Mouse (Mus musculus) liver, embryonic 15.5 days (tissue): ENCODE data around the gene Pcdh15. TPM values are rescaled to one million over a fixed set of nuclear protein-coding genes. Genes with fewer than 3 reads are reported as not detected.

Source experiments
- ATAC-seq: fragments of 200-750 bp; cut with Nextera tagmentation; 2 replicates; pipeline ENCODE4 v1.8.0; 2017; ENCODE audit warnings: moderate number of reproducible peaks, mild to moderate bottlenecking, moderate library complexity; ENCODE audit not compliant: insufficient read depth
- H3K27ac ChIP-seq: fragments of 300-500 bp; sonication (generic); replicated peaks from 2 replicates; pipeline ENCODE4 v1.5.1; 2015; ENCODE audit warnings: mild to moderate bottlenecking, inconsistent platforms
- H3K27me3 ChIP-seq: fragments of 300-500 bp; sonication (generic); 2 replicates; pipeline ENCODE4 v1.6.1; 2015; ENCODE audit warnings: mild to moderate bottlenecking, inconsistent platforms
- H3K36me3 ChIP-seq: fragments of 300-500 bp; sonication (generic); replicated peaks from 2 replicates; pipeline ENCODE4 v1.6.1; 2015; ENCODE audit warnings: moderate library complexity, mild to moderate bottlenecking, inconsistent platforms
- H3K4me1 ChIP-seq: fragments of 300-500 bp; sonication (generic); replicated peaks from 2 replicates; pipeline ENCODE4 v1.6.1; 2015; ENCODE audit warnings: inconsistent platforms
- H3K4me2 ChIP-seq: fragments of 300-500 bp; sonication (generic); 2 replicates; pipeline ENCODE4 v1.6.1; 2015; ENCODE audit warnings: moderate library complexity, mild to moderate bottlenecking, inconsistent platforms
- H3K4me3 ChIP-seq: fragments of 300-500 bp; sonication (generic); replicated peaks from 2 replicates; pipeline ENCODE4 v1.5.1; 2015; ENCODE audit warnings: mild to moderate bottlenecking, inconsistent platforms
- H3K9ac ChIP-seq: fragments of 300-500 bp; sonication (generic); 2 replicates; pipeline ENCODE4 v1.6.1; 2015; ENCODE audit warnings: moderate library complexity, mild to moderate bottlenecking, inconsistent platforms
- H3K9me3 ChIP-seq: fragments of 300-500 bp; sonication (generic); replicated peaks from 2 replicates; pipeline ENCODE4 v1.6.1; 2016; ENCODE audit warnings: inconsistent platforms
- WGBS: fragments of 180-500 bp; shearing (Covaris S2); methylation state at CpG from one replicate; pipeline ENCODE4 v1.1.7; 2015; ENCODE audit warnings: mixed read lengths; ENCODE audit not compliant: insufficient replicate concordance; 5-methylcytosine and 5-hydroxymethylcytosine counted together
- polyA plus RNA-seq: library from polyadenylated mRNA; unstranded; fragments of >200 nt; fragmentation: Nextera tagmentation; extraction: Ambion mirVana; gene quantifications from 2 replicates; pipeline ENCODE4 v1.2.1, GENCODE M21; 2015

Pcdh15 gene
- polyA plus RNA-seq, 1 experiment from 2014 or later: 0.20 TPM

DNA sequence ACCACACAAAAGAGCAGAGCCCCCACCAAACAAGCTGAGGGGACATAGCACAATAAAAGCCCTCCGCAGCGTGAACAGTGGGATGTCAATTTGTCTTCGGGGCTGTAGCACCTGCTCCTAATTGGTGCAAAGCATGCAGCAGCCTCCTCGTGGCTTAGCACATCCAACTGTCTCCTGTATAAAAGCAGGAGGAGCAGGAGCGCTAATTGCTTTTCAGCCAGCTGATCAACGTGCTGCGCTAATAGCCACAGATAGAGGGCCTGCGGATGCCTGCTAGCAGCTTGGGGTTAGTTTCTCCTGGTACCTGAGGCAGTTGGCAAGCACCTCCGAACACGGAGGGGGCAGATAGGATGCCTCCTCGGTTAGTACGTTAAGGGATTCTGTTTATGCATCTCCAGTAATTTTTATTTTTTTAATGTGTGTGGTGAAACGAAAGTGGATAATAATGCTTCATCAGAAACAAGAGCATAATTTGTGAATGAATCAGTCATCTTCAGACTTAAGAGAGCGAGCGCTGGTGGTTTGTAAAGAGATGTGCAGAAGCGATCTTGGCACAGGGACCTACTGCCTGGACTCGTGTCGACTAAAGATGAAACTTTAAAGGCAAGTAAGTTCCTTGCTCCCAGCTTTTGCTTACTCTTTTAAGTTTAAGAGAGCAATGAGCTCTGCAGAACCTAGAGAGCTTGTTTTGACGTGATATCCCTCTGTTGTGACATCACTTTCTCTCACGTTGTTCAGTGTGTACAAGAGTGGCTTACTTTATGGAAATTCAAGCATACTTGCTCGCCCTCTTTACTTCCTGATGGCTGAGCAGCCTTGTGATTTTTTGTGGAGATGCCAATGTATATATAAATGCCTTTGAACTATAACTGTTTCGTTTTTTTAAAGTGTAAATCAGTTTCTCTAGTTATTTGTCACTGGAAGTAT, 722.8 kb downstream of the Pcdh15 start:
- no peaks in the 10 kb centered on the region for H3K36me3 ChIP-seq

DNA sequence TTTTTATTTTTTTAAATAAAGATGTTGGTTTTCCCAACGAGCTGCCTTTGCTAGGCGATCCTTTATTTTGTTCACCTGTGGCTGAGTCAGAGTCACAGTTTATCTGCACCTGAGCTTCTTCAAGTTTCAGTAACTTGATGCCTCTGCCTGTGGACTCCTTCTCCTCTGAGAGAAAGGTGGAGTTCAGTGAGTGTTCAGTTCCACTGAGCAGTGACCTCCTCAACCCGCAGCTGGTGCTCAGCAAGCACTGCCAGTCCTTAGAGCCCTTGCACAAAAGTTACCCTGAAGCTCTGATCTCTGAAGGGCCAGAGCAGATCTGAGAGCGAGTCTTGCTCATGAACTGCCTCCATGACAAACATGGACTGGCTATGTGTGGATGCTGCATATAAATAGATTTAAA, 724.1 kb downstream of the Pcdh15 start:
- WGBS: 53% methylated on average over 4 of the region's 4 CpGs
- H3K9ac ChIP-seq: no peak overlapping the region
- H3K27me3 ChIP-seq: no peaks in the 10 kb centered on the region
- H3K27ac ChIP-seq: no peak overlapping the region
- H3K36me3 ChIP-seq: no peaks in the 10 kb centered on the region
- no peaks in the 10 kb centered on the region for H3K9me3 ChIP-seq
- H3K4me2 ChIP-seq: no peak overlapping the region
- H3K4me1 ChIP-seq: no peaks in the 10 kb centered on the region
- no peak for ATAC-seq
- H3K4me3 ChIP-seq: no peak overlapping the region

More for the DNA sequence above, 722.8 kb downstream of the Pcdh15 start:
- no peaks in the 10 kb centered on the region for H3K9me3 ChIP-seq
- no peak overlapping the region for H3K4me3 ChIP-seq
- no peak for ATAC-seq
- no peak overlapping the region for H3K4me2 ChIP-seq
- no peak overlapping the region for H3K9ac ChIP-seq
- WGBS: 40% methylated on average over 22 of the region's 22 CpGs
- no peaks in the 10 kb centered on the region for H3K4me1 ChIP-seq
- H3K27me3 ChIP-seq: no peaks in the 10 kb centered on the region
- no peak overlapping the region for H3K27ac ChIP-seq

DNA sequence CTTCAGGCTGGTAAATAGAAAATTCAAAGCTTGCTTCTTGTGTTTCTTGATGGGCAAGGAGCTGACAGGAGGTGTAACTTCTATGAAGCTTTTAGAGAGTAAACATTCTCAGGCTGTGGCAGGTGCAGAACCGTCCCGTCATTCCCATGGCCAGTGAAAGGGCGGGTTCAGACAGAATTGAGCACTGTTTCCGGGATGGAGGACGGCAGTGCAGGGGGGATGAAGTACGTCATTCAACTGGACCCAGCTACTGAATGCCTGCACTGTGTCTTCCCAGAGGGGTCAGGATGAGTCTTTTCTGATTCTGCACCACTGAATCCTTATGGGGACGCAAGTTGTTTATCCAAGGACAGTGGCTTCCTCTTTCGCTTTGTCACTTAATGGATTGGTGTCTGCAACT, 727.2 kb downstream of the Pcdh15 start:
- Histone ChIP-seq H3K27ac (no peak overlapping the region), H3K36me3 (no peaks in the 10 kb centered on the region), H3K27me3 (no peaks in the 10 kb centered on the region), H3K4me2 (no peak overlapping the region), H3K9ac (no peak overlapping the region), H3K9me3 (no peaks in the 10 kb centered on the region), H3K4me1 (no peaks in the 10 kb centered on the region), H3K4me3 (no peak overlapping the region)
- ATAC-seq: no peak
- 54% methylated on average over 8 of the region's 8 CpGs for WGBS

GRCm38 (mm10) chr10:73828781-73829180, 729.6 kb downstream of the Pcdh15 start:
- WGBS: 63% methylated on average over 2 of the region's 2 CpGs
- Histone ChIP-seq H3K27ac (no peak overlapping the region), H3K4me3 (no peak overlapping the region), H3K9ac (no peak overlapping the region), H3K36me3 (no peaks in the 10 kb centered on the region), H3K4me1 (no peaks in the 10 kb centered on the region), H3K27me3 (no peaks in the 10 kb centered on the region), H3K4me2 (no peak overlapping the region), H3K9me3 (no peaks in the 10 kb centered on the region)
- no peak for ATAC-seq

GRCm38 (mm10) chr10:73844998-73845397, 745.9 kb downstream of the Pcdh15 start:
- no peak overlapping the region for H3K4me2 ChIP-seq
- WGBS: 60% methylated on average over 3 of the region's 3 CpGs
- H3K36me3 ChIP-seq: no peaks in the 10 kb centered on the region
- no peak overlapping the region for H3K9ac ChIP-seq
- no peak for ATAC-seq
- no peaks in the 10 kb centered on the region for H3K4me1 ChIP-seq
- no peak overlapping the region for H3K4me3 ChIP-seq
- H3K27me3 ChIP-seq: no peaks in the 10 kb centered on the region
- no peak overlapping the region for H3K27ac ChIP-seq
- H3K9me3 ChIP-seq: no peaks in the 10 kb centered on the region

DNA sequence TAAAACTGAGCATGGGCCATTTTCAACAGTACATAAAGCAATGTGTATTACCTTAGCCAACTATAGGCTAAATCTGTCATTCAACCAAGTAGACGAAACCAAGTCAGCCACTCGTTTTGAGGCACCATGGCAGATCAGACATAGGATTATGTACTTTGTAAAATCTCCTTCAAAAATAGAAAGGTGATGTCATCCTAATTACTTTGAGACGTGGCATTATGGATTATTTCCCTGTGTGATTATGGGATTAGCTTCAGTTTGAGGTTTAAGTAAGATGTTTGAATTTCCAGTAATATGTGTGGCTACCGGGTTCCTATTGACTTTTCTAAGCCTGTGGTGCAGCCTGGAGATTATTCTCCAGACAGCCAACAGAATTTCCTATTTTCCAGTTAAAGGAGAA, 763.0 kb downstream of the Pcdh15 start:
- 46% methylated on average over 4 of the region's 4 CpGs for WGBS
- Histone ChIP-seq H3K36me3 (no peaks in the 10 kb centered on the region), H3K27ac (no peak overlapping the region), H3K9ac (no peak overlapping the region), H3K4me1 (no peaks in the 10 kb centered on the region), H3K4me3 (no peak overlapping the region), H3K9me3 (no peaks in the 10 kb centered on the region), H3K27me3 (no peaks in the 10 kb centered on the region), H3K4me2 (no peak overlapping the region)
- ATAC-seq: no peak

DNA sequence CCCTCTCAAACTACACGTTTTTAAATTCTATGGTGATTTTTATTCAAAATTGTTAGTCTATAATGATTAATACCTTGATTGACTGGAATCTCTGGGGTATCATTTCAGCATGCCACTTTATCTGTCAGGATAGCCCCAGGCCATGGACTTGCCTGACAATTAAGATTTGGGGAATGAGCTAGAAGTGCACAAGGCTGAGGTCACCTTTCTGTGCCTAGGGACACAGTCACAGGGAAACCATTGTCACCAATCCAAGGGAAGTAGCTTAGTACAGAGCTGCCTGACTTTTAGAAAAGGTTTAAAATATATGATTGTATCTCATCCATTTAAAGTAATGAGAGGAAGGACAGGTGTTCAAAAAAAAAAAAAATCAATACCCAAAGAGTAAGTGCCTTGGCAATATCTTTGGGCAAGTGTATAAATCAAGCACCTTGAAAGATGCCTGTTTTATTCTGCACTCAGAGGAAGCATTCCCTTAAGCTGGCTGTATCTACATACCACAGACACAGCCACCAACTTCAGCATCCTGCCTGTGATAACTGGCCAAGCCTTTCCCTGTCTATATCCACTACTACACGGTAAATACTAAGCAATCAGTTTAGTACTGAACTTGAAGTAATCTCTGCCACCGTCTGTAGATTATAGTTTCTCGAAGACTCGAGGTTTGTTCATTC, 779.0 kb downstream of the Pcdh15 start:
- no peak overlapping the region for H3K4me3 ChIP-seq
- 58% methylated on average over 5 of the region's 5 CpGs for WGBS
- H3K9me3 ChIP-seq: no peaks in the 10 kb centered on the region
- H3K36me3 ChIP-seq: no peaks in the 10 kb centered on the region
- H3K4me2 ChIP-seq: no peak overlapping the region
- no peaks in the 10 kb centered on the region for H3K27me3 ChIP-seq
- H3K9ac ChIP-seq: no peak overlapping the region
- ATAC-seq: no peak
- H3K4me1 ChIP-seq: no peaks in the 10 kb centered on the region
- H3K27ac ChIP-seq: no peak overlapping the region

- Histone ChIP-seq H3K9me3 (no peaks in the 10 kb centered on the region), H3K4me1 (no peaks in the 10 kb centered on the region), H3K9ac (no peak overlapping the region), H3K36me3 (no peaks in the 10 kb centered on the region), H3K4me2 (no peak overlapping the region), H3K27me3 (no peaks in the 10 kb centered on the region), H3K27ac (no peak overlapping the region), H3K4me3 (no peak overlapping the region)
- no peak for ATAC-seq
- 64% methylated on average over 4 of the region's 4 CpGs for WGBS
Measured at GRCm38 (mm10) chr10:73878729-73879067, 779.6 kb downstream of the Pcdh15 start.

- H3K4me3 ChIP-seq: no peak overlapping the region
- no peak overlapping the region for H3K4me2 ChIP-seq
- no peaks in the 10 kb centered on the region for H3K9me3 ChIP-seq
- H3K27ac ChIP-seq: no peak overlapping the region
- no peaks in the 10 kb centered on the region for H3K27me3 ChIP-seq
- ATAC-seq: no peak
- no peaks in the 10 kb centered on the region for H3K36me3 ChIP-seq
- 68% methylated on average over 4 of the region's 4 CpGs for WGBS
- H3K9ac ChIP-seq: no peak overlapping the region
- H3K4me1 ChIP-seq: no peaks in the 10 kb centered on the region
Measured at GRCm38 (mm10) chr10:73887771-73888170, 788.6 kb downstream of the Pcdh15 start.

DNA sequence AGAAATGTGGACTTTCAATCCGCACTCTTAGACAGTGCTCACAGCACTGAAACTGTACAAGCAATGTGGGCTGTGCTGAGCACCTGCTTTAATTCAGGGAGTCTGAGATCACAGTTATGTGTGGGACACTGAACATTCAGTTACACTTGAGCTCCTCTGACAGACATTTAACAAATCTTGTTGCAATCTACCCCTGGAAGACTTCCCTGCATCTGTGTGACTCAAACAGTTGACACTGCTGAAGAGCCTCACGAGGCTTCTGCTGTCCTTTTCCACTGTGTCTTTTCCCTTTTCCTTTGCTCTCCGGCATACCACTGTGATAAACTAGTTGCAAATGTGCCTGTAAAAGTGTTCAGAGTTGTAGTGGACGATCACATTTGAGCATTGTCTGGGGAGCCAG, 793.1 kb downstream of the Pcdh15 start:
- Histone ChIP-seq H3K4me2 (no peak overlapping the region), H3K27me3 (no peaks in the 10 kb centered on the region), H3K9me3 (no peaks in the 10 kb centered on the region), H3K27ac (no peak overlapping the region), H3K9ac (no peak overlapping the region), H3K4me3 (no peak overlapping the region), H3K4me1 (no peaks in the 10 kb centered on the region), H3K36me3 (no peaks in the 10 kb centered on the region)
- 55% methylated on average over 4 of the region's 4 CpGs for WGBS
- ATAC-seq: no peak

- ATAC-seq: no peak
- H3K4me2 ChIP-seq: no peak overlapping the region
- H3K9me3 ChIP-seq: no peaks in the 10 kb centered on the region
- no peaks in the 10 kb centered on the region for H3K36me3 ChIP-seq
- no peak overlapping the region for H3K4me3 ChIP-seq
- H3K27me3 ChIP-seq: no peaks in the 10 kb centered on the region
- H3K4me1 ChIP-seq: no peaks in the 10 kb centered on the region
- H3K27ac ChIP-seq: no peak overlapping the region
- H3K9ac ChIP-seq: no peak overlapping the region
Measured at GRCm38 (mm10) chr10:73896086-73896607, 797.0 kb downstream of the Pcdh15 start.
